Mouse (Mus musculus): ENCODE measurements around the gene Zfp865. TPM values are rescaled to one million over a fixed set of nuclear protein-coding genes. Genes with fewer than 3 reads are reported as not detected.
A peak's percentile ranks its signal among the peaks of the same experiment; 100 is the strongest.
"Not testable (repeated sequence)": the region's sequence is repeated elsewhere in the genome, so short reads cannot be mapped to it uniquely, and the experiment has no call there.

Zfp865 gene
- polyA plus RNA-seq, 1 experiment from 2014 or later = 33.9 TPM

DNA sequence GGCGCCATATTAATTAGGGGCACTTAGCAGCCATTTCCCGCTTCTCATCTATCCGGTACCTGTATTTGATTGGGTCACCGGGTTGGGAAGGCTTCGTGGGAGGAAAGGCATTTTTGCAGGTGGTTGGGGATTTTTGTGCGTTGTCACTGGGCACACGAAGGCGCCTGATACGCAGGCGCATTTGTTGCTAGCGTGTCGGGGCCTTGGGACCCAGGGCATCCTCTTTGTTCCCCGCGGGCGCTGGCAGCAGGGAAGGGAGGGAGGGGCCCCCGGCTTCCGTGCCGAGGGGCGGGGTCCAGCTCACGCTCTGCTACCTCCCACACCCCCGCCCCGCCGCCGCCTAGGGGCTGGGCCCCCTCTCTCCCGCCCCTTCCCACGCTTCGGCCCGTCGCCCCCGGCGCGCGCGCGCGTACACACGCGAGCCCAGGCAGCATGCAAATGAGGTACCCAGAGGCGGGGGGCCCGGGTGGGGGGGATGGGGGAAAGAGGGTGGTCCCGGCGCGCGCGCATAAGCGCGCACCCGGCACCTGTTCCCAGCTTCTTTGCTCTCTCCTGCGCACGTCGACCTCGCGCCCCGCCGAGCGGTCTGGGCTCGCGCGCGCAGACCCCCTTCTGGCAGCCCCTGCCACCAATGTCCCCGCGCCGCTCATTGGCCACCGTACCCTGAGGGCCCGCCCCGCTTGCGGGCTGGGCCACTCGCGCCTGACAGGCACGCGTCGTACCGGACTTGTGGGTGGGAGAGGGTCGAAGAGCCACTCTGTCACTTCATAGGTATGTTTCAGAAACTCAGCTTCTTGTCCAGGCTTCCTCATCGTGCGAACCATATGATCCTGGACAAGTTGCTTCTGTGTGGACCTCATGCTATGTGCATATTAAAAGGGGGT lies 4.8 kb upstream of the Zfp865 start, which contains the start of gene Gm44973:
Gene Gm44973, plus strand, starts transcription at position 379 of the 884 bp plus-strand sequence.
- DNase-seq (ENCODE audit: low read depth, low spot score) (peak; percentile 98), ATAC-seq (peak; percentile 59)
- H3K27me3 ChIP-seq = no peaks in the 10 kb centered on the region
- ChIA-PET POLR2A (interaction anchor here (1.1 to 1.8 kb wide), 5 partner anchors 18 to 223 kb away, joined by 3 to 12 read pairs (median 5); partner anchors contain the start of genes Rpl28, Zfp580 and Zfp784), CTCF (interaction anchor here (1.5 to 1.9 kb wide), 2 partner anchors 13 to 72 kb away, joined by 3 to 5 read pairs; no protein-coding TSS in a partner anchor)
- in situ Hi-C loops (cut with MboI; ENCODE audit: low pct_unique_long_range_greater_than_20kb) = loop anchor here (5.0 kb wide), 1 partner anchor 47 kb away; the partner anchor contains the start of gene U2af2
- TF ChIP-seq CTCF (IDR thresholded peaks at IDR 0.05) = no peak

DNA sequence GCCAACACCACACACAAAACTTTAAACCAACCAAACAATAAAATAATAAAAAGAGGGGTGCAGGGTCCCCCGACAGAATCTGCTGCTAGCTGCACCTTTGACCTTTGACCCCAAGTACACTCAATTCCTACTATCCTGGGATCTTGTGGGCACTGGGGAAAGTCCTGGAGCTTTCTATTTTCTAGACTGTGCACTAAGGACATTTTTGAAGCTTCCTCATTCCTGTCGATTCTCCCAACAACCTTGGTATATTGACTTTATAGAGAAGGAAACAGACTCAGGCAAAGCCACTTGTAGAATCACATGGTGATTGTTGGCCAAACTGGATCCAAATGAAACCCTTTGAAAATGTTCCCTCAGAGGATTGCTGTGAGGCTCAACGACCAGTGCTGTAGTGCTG lies 4.1 kb upstream of the Zfp865 start:
- POLR2A ChIA-PET = interaction anchor here (1.1 to 1.8 kb wide), 3 partner anchors 22 to 45 kb away, joined by 5 to 12 read pairs (median 7); partner anchors contain the start of genes Zfp580 and Zfp784

DNA sequence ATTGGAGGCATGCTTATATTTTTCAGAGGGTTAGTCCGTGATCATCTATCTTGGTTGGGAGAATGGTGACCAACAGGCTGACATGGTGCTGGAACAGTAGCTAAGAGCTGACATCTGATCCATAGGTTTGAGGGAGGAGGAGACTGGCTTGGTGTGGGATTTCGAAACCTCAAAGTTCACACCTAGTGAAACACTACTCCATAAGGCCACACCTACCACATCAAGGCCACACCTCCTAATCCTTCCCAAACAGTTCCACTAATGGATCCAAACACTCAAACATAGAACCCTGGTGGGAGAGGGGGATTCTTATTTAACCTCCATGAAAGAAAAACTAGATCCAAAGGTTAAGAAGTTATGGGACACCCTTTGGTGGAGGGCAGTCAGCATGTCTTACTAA lies 3.3 kb upstream of the Zfp865 start:
- no peaks in the 10 kb centered on the region for H3K27me3 ChIP-seq
- TF ChIP-seq CTCF (IDR thresholded peaks at IDR 0.05) = no peak
- ChIA-PET POLR2A (interaction anchor here (1.8 kb wide), 1 partner anchor 44 kb away, joined by 12 read pairs; no protein-coding TSS in a partner anchor), CTCF (interaction anchor here (1.2 kb wide), 2 partner anchors 21 to 53 kb away, joined by 3 read pairs; partner anchors contain the start of gene Sbk2)
- DNase-seq (ENCODE audit: low read depth, low spot score) (no peak), ATAC-seq (no peak)
- in situ Hi-C loops (cut with MboI; ENCODE audit: low pct_unique_long_range_greater_than_20kb) = loop anchor here (5.0 kb wide), 1 partner anchor 45 kb away; the partner anchor contains the start of gene U2af2

More for the DNA sequence above, 4.1 kb upstream of the Zfp865 start:
- in situ Hi-C loops (cut with MboI; ENCODE audit: low pct_unique_long_range_greater_than_20kb) = loop anchor here (5.0 kb wide), 1 partner anchor 46 kb away; the partner anchor contains the start of gene U2af2
- TF ChIP-seq CTCF (IDR thresholded peaks at IDR 0.05) = no peak
- no peak for DNase-seq (ENCODE audit: low read depth, low spot score)
- CTCF ChIA-PET = interaction anchor here (1.2 kb wide), 2 partner anchors 22 to 52 kb away, joined by 3 read pairs; partner anchors contain the start of gene Sbk2
- no peaks in the 10 kb centered on the region for H3K27me3 ChIP-seq
- no peak for ATAC-seq

DNA sequence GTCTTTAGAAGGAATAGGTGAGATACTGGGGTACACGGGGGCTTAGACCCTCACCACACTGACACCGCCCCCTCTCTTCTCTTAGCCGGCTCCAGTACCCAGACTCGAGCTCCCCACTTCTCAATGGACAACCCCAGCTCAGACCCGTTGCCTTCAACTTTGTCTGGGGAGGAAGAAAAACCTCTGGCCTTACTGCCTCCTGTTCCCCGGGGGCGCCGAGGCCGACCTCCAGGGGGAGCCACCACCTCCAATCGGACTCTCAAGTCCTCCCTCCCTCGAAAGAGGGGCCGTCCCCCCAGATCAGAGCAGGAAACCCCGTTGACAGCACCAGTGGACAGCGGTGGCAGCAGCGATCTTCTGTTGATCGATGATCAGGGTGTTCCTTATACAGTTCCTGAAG lies 2.8 kb upstream of the Zfp865 start:
- POLR2A ChIA-PET = no interaction called here
- CTCF ChIA-PET = interaction anchor here (1.2 to 2.3 kb wide), 2 partner anchors 43 to 53 kb away, joined by 3 to 8 read pairs; partner anchors contain the start of gene Sbk2
- in situ Hi-C loops (cut with MboI; ENCODE audit: low pct_unique_long_range_greater_than_20kb) = loop anchor here (5.0 kb wide), 1 partner anchor 45 kb away; the partner anchor contains the start of gene U2af2
- H3K27me3 ChIP-seq = no peaks in the 10 kb centered on the region
- no peak for TF ChIP-seq CTCF (IDR thresholded peaks at IDR 0.05)
- no peak for DNase-seq (ENCODE audit: low read depth, low spot score)
- ATAC-seq = no peak

DNA sequence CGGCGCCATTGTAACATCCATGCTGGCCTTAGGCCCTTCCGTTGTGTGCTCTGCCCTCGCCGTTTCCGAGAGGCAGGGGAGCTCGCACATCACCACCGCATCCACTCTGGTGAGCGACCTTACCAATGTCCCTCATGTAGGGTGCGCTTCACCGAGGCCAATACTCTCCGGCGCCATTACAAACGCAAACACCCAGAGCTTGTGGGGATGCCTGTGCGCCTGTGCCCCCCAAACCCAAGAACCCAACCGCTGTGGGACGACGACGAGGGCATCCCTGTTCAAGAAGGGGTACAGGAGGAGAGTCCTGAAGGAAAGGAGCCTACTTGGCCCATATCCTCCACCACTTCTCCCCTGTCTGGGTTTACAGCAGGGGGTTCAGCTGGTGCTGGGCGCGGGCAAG lies 2.2 kb upstream of the Zfp865 start:
- TF ChIP-seq CTCF (IDR thresholded peaks at IDR 0.05) = no peak
- DNase-seq (ENCODE audit: low read depth, low spot score) = no peak
- no peaks in the 10 kb centered on the region for H3K27me3 ChIP-seq
- ChIA-PET CTCF (interaction anchor here (1.2 to 2.3 kb wide), 2 partner anchors 21 to 42 kb away, joined by 3 to 8 read pairs; no protein-coding TSS in a partner anchor), POLR2A (no interaction called here)
- ATAC-seq = no peak
- in situ Hi-C loops (cut with MboI; ENCODE audit: low pct_unique_long_range_greater_than_20kb) = loop anchor here (5.0 kb wide), 1 partner anchor 44 kb away; the partner anchor contains the start of gene U2af2

DNA sequence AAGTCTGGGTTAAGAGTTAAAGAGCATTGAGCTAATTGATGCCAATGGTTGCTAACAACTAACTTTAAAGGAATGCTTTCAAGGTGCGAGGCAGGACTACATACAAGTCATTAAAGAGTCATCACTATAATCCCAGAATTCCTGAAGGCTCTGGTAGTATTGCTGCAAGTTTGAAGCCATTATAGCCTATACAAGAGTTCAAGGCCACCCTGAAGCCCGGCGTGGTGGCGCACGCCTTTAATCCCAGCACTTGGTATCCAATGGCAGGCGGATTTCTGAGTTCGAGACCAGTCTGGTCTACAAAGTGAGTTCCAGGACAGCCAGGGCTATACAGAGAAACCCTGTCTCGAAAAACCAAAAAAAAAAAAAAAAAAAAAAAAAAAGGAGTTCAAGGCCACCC lies 600 bp upstream of the Zfp865 start:
- DNase-seq (ENCODE audit: low read depth, low spot score); H3K27me3 ChIP-seq; ATAC-seq: not testable (repeated sequence)
- ChIA-PET POLR2A (interaction anchor here (1.7 to 2.0 kb wide), 2 partner anchors 18 to 43 kb away, joined by 4 to 15 read pairs; partner anchors contain the start of genes U2af2 and Zfp784), CTCF (interaction anchor here (2.3 kb wide), 1 partner anchor 41 kb away, joined by 8 read pairs; no protein-coding TSS in a partner anchor)
- in situ Hi-C loops (cut with MboI; ENCODE audit: low pct_unique_long_range_greater_than_20kb) = loop anchor here (5.0 kb wide), 1 partner anchor 43 kb away; the partner anchor contains the start of gene U2af2

DNA sequence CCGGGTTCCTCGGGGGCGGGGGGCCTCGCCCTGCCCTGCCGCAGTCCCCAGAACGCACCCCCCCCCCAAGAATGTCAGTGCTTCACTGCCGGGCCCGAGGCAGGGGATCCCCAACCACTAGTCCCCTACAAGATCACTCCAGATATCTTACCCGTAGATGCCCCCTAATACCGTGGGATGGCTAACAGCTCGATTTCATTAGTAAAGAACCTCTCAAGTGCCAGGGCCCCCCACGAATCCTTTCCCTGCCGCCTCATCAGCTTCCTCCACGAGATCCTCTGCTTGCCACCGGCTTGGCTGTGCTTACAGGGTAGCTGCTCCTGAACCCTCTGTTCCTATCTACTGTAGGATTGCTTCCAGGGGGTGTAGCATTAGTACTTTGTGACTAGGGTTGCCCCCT lies 509 bp downstream of the Zfp865 start:
- ATAC-seq (peak; percentile 15), DNase-seq (ENCODE audit: low read depth, low spot score) (no peak)
- CTCF ChIA-PET = no interaction called here
- in situ Hi-C loops (cut with MboI; ENCODE audit: low pct_unique_long_range_greater_than_20kb) = no loop called here
- H3K27me3 ChIP-seq = no peaks in the 10 kb centered on the region
- TF ChIP-seq CTCF (IDR thresholded peaks at IDR 0.05) = no peak
- POLR2A ChIA-PET = interaction anchor here (1.3 to 2.0 kb wide), 4 partner anchors 14 to 42 kb away, joined by 3 to 15 read pairs (median 4); partner anchors contain the start of genes 4632433K11Rik, U2af2 and Zfp784

DNA sequence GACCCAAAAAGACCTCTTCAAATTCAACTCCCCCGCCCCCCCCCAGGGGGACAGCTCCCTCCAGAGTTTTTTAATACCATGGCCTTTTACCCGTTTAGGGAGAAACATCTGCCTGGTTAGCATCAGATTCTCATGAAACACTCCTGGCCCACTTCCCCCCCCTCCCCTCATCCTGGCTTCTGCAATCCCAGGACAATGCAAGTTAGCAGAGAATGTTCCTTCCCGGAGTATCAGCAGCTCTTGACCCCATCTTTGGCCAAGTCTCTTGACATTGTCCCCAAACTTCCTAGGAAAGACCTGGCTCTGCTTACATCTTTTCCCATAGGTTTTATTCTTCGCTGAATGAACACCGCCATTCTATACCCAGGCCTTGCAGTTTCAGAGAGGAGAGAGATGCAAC lies 1.0 kb downstream of the Zfp865 start:
- ChIA-PET CTCF (no interaction called here), POLR2A (interaction anchor here (1.3 to 1.7 kb wide), 3 partner anchors 13 to 24 kb away, joined by 3 to 15 read pairs (median 3); partner anchors contain the start of genes 4632433K11Rik and Zfp784)
- TF ChIP-seq CTCF (IDR thresholded peaks at IDR 0.05) = no peak
- no peak for DNase-seq (ENCODE audit: low read depth, low spot score)
- ATAC-seq = no peak
- H3K27me3 ChIP-seq = no peaks in the 10 kb centered on the region
- in situ Hi-C loops (cut with MboI; ENCODE audit: low pct_unique_long_range_greater_than_20kb) = no loop called here

DNA sequence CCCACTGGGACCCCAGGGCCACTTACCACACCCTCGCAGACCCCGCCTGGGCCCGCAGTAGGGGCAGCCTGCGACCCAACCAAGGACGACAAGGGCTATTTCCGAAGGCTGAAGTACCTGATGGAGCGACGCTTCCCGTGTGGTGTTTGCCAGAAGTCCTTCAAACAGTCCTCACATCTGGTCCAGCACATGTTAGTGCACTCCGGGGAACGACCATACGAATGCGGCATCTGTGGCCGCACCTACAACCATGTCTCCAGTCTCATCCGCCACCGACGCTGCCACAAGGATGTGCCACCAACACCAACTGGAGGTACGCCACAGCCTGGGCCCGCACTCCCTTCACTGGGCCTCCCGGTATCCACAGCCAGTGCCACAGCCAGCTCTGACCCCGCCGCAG lies 9.4 kb downstream of the Zfp865 start:
- ATAC-seq = no peak
- in situ Hi-C loops (cut with MboI; ENCODE audit: low pct_unique_long_range_greater_than_20kb) = no loop called here
- H3K27me3 ChIP-seq = no peaks in the 10 kb centered on the region
- CTCF ChIA-PET = no interaction called here
- POLR2A ChIA-PET = no interaction called here
- TF ChIP-seq CTCF (IDR thresholded peaks at IDR 0.05) = no peak
- no peak for DNase-seq (ENCODE audit: low read depth, low spot score)

DNA sequence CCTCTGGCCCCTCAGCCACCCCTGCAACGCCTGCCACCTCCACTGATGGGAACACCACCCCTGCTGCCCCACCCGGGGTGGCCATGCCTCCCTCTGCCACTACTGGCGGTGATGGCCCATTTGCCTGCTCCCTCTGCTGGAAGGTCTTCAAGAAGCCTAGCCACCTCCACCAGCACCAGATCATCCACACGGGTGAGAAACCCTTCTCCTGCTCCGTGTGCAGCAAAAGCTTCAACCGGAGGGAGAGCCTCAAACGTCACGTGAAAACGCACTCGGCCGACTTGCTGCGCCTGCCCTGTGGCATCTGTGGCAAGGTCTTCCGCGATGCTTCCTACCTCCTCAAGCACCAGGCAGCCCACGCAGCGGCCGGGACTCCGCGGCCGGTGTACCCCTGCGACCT lies 9.8 kb downstream of the Zfp865 start:
- H3K27me3 ChIP-seq = no peaks in the 10 kb centered on the region
- CTCF ChIA-PET = no interaction called here
- TF ChIP-seq CTCF (IDR thresholded peaks at IDR 0.05) = no peak
- POLR2A ChIA-PET = no interaction called here
- ATAC-seq = no peak
- no peak for DNase-seq (ENCODE audit: low read depth, low spot score)
- in situ Hi-C loops (cut with MboI; ENCODE audit: low pct_unique_long_range_greater_than_20kb) = no loop called here

All from Patski (cell line).